Mouse (Mus musculus): ENCODE measurements at regions not wholly inside any gene's neighbourhood (a gene's known extent, or its start where the extent isn't known, plus 50 kb on each side); places are given as distances from the start of the nearest gene placed in this dataset.
"Not testable (repeated sequence)": the region's sequence is repeated elsewhere in the genome, so short reads cannot be mapped to it uniquely, and the experiment has no call there.

DNA sequence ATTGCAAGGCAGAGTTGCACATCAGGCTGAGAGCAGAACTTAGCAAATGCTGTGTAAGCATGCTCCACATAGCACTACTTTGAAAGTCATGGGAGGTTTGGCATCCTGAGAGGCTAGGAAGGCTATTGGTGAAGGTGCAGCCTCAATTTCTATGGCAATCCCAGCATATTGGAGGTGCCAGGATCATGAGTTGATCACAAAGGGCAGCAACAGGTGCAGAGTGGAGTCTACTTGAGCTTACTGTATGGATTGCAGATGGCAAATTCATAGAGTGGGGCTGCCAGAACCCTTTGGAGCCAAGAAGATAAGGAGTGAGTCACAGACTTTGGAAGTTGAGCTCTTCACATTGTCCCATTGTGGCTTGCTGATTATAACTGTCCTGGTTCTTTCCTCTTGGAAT is 75.4 kb upstream of the Asns start:
- Histone ChIP-seq H3K79me2 (replicated peaks; ENCODE audit: control insufficient read depth, insufficient read depth, low read length) (no peaks in the 10 kb centered on the region), H3K36me3 (ENCODE audit: control insufficient read depth, insufficient read depth, low read length) (no peaks in the 10 kb centered on the region), H3K27me3 (ENCODE audit: control insufficient read depth, insufficient read depth, low read length) (no peaks in the 10 kb centered on the region), H3K4me1 (ENCODE audit: control insufficient read depth, insufficient read depth, low read length) (no peaks in the 10 kb centered on the region), H3K27ac (no peak overlapping the region), H3K9ac (ENCODE audit: low read depth, low read length) (no peak overlapping the region), H3K4me3 (no peak overlapping the region)
- peak; percentile 15 to 24 for DNase-seq
- intact Hi-C loops (cut with DNase I): no loop called here
- TF ChIP-seq POLR2A (IDR thresholded peaks at IDR 0.05; ENCODE audit: insufficient read depth, low read depth, low read length) (no peak), CTCF (IDR thresholded peaks at IDR 0.05) (no peak)

DNA sequence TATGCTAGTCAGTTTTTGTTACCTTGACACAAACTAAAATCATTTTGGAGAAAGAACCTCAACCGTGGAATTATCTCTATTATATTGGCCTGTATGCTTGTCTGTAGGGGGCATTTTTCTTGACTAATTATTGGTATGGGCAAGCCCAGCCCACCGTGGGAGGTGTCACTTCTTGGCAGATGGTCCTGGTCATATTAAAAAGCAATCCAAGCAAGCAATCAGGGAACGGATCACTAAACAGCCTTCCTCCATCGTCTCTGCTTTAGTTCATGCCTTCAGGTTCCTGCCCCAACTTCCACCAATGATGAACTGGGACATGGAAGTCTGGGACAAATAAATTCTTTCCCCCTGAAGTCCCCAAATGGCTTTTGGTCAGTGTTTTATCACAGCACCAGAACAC is 74.6 kb upstream of the Asns start:
- H3K79me2 ChIP-seq (replicated peaks; ENCODE audit: control insufficient read depth, insufficient read depth, low read length): no peaks in the 10 kb centered on the region
- intact Hi-C loops (cut with DNase I): no loop called here
- H3K4me1 ChIP-seq (ENCODE audit: control insufficient read depth, insufficient read depth, low read length): no peaks in the 10 kb centered on the region
- no peak for DNase-seq
- 77% methylated on average over 4 of the region's 4 CpGs for WGBS
- no peak for TF ChIP-seq CTCF (IDR thresholded peaks at IDR 0.05)
- TF ChIP-seq POLR2A (IDR thresholded peaks at IDR 0.05; ENCODE audit: insufficient read depth, low read depth, low read length): no peak
- no peak for TF ChIP-seq EP300 (IDR thresholded peaks at IDR 0.05; ENCODE audit: insufficient read depth, low read depth, low read length)
- no peaks in the 10 kb centered on the region for H3K36me3 ChIP-seq (ENCODE audit: control insufficient read depth, insufficient read depth, low read length)
- no peak overlapping the region for H3K4me3 ChIP-seq
- no peaks in the 10 kb centered on the region for H3K27me3 ChIP-seq (ENCODE audit: control insufficient read depth, insufficient read depth, low read length)
- H3K9ac ChIP-seq (ENCODE audit: low read depth, low read length): no peak overlapping the region
- no peak overlapping the region for H3K27ac ChIP-seq

DNA sequence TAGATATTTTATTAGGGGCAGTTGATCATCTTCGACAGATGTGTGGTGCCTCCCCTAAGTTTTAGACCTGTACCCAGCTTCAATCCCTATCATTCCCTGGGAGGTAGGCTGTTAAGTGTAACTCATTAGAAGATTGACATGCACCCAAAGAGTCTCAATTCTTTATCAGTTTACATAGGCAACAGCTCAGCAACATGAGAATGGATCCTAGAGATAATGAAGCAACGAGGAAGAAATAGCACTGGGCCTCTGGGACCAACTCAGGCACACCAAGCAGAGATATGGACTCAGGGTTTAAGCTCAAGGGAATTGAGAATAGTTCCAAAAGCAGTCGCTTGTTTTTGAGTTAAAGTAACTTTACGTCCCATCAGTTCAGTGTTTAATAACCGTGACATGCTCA is 66.3 kb upstream of the Asns start:
- no peak overlapping the region for H3K9ac ChIP-seq (ENCODE audit: low read depth, low read length)
- no peaks in the 10 kb centered on the region for H3K27me3 ChIP-seq (ENCODE audit: control insufficient read depth, insufficient read depth, low read length)
- 56% methylated on average over 5 of the region's 5 CpGs for WGBS
- H3K27ac ChIP-seq: no peak overlapping the region
- no peak for TF ChIP-seq POLR2A (IDR thresholded peaks at IDR 0.05; ENCODE audit: insufficient read depth, low read depth, low read length)
- no peak for TF ChIP-seq EP300 (IDR thresholded peaks at IDR 0.05; ENCODE audit: insufficient read depth, low read depth, low read length)
- TF ChIP-seq CTCF (IDR thresholded peaks at IDR 0.05): no peak
- H3K79me2 ChIP-seq (replicated peaks; ENCODE audit: control insufficient read depth, insufficient read depth, low read length): no peaks in the 10 kb centered on the region
- H3K4me3 ChIP-seq: no peak overlapping the region
- no peaks in the 10 kb centered on the region for H3K36me3 ChIP-seq (ENCODE audit: control insufficient read depth, insufficient read depth, low read length)
- intact Hi-C loops (cut with DNase I): no loop called here
- no peak for DNase-seq
- H3K4me1 ChIP-seq (ENCODE audit: control insufficient read depth, insufficient read depth, low read length): no peaks in the 10 kb centered on the region

DNA sequence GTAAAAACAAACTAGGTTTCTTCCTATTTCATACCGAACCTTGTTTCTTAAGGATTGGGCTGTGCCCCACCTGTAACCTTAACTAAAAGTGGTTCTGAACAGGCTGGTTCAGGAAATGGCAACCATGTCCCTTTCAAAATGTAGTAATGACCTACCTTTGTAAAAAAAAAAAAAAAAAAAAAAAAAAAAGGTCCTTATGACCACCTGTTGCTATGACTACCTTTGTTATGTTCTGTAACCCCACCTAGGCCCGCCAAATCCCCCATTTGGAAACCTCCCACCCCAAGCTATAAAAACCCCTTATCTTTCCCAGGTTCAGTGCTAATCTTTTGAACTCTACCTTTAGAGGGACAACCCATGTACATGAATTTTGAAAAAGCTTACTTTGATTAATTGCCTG is 60.8 kb upstream of the Asns start:
- no peak for DNase-seq
- TF ChIP-seq CTCF (IDR thresholded peaks at IDR 0.05): no peak
- no peak for TF ChIP-seq POLR2A (IDR thresholded peaks at IDR 0.05; ENCODE audit: insufficient read depth, low read depth, low read length)
- TF ChIP-seq EP300 (IDR thresholded peaks at IDR 0.05; ENCODE audit: insufficient read depth, low read depth, low read length): no peak
- H3K4me1 ChIP-seq (ENCODE audit: control insufficient read depth, insufficient read depth, low read length): no peaks in the 10 kb centered on the region
- no peak overlapping the region for H3K4me3 ChIP-seq
- H3K27me3 ChIP-seq (ENCODE audit: control insufficient read depth, insufficient read depth, low read length): no peaks in the 10 kb centered on the region
- intact Hi-C loops (cut with DNase I): no loop called here
- no peaks in the 10 kb centered on the region for H3K79me2 ChIP-seq (replicated peaks; ENCODE audit: control insufficient read depth, insufficient read depth, low read length)
- no peak overlapping the region for H3K9ac ChIP-seq (ENCODE audit: low read depth, low read length)
- no peak overlapping the region for H3K27ac ChIP-seq
- no peaks in the 10 kb centered on the region for H3K36me3 ChIP-seq (ENCODE audit: control insufficient read depth, insufficient read depth, low read length)
- 84% methylated on average over 2 of the region's 2 CpGs for WGBS

DNA sequence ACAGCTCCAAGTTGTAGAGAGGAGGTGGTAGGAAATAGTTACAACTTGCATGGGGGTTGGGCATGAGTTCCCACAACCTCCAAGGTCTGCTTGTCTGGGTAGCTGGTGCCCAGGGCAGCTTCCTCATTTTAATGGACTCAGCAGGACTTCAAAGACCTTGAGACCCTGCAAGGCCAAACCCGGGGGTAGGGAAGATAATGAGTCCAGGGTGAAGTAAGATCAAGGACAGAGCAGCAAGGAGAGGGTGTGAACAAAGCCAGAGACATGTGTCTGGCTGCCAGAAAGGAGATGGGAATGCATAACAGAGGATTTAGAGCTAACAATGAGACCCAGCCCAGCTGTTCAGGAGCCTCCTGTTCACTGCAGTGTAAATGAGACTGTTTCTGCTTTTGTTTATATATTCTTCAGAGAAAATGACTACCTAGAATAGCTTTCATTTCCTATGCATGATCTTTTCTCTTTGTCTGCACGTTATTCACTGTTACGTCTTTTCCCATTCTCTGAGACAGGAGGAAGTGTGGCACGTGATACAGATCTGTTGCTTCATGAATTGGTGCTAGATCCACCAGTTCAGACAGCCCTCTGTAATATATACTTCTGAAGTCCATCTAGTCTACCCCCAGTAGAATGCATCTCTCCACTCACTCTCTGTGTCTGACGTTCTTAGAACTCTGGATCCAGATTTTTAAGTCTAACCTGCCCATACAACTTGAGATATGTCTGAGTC is 60.0 kb upstream of the Asns start:
- no peak for TF ChIP-seq EP300 (IDR thresholded peaks at IDR 0.05; ENCODE audit: insufficient read depth, low read depth, low read length)
- H3K27ac ChIP-seq: no peak overlapping the region
- no peaks in the 10 kb centered on the region for H3K36me3 ChIP-seq (ENCODE audit: control insufficient read depth, insufficient read depth, low read length)
- no peak overlapping the region for H3K4me3 ChIP-seq
- intact Hi-C loops (cut with DNase I): no loop called here
- DNase-seq: no peak
- no peaks in the 10 kb centered on the region for H3K4me1 ChIP-seq (ENCODE audit: control insufficient read depth, insufficient read depth, low read length)
- 32% methylated on average over 5 of the region's 5 CpGs for WGBS
- no peaks in the 10 kb centered on the region for H3K79me2 ChIP-seq (replicated peaks; ENCODE audit: control insufficient read depth, insufficient read depth, low read length)
- H3K27me3 ChIP-seq (ENCODE audit: control insufficient read depth, insufficient read depth, low read length): no peaks in the 10 kb centered on the region
- no peak overlapping the region for H3K9ac ChIP-seq (ENCODE audit: low read depth, low read length)

DNA sequence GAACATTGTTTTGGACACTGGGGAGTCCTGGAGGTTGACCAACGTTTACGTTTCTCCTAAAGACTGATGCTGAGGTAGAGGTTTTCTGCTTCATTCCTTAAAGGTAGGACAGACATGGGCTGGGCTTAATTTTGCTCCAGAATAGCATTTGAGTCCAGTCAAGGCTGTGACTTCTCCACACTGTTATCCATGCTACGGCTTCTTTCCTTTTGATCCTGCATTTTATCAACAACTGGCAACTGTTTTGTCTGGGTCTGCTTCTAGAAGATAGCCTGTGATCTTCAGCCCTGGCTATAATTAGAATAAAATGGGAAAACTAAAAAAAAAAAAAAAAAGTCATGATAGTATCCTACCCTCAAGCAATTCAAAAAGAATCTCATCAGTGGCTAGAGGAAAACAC is 55.5 kb upstream of the Asns start:
- 56% methylated on average over 3 of the region's 3 CpGs for WGBS

DNA sequence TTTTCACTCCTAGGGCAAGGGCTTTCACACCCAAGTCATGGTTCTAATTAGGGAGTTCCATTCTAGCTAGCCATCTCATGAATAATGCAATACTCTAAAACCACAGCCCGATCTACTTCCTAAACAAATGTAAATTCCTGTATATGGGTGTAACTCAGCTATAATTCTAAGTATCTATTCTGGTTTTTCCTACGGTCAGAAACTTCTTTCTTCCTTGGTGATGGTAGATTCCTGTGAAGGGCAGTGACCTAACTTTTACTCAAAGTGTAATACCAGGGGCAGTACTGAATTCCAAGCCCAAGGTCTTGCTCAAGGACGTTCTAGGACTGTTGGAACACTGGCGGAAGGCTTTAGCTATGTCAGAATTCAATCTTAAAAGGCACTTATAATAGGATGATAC is 51.2 kb upstream of the Asns start:
- H3K79me2 ChIP-seq (replicated peaks; ENCODE audit: control insufficient read depth, insufficient read depth, low read length); H3K4me1 ChIP-seq (ENCODE audit: control insufficient read depth, insufficient read depth, low read length); H3K27ac ChIP-seq; H3K9ac ChIP-seq (ENCODE audit: low read depth, low read length); H3K4me3 ChIP-seq; H3K27me3 ChIP-seq (ENCODE audit: control insufficient read depth, insufficient read depth, low read length); H3K36me3 ChIP-seq (ENCODE audit: control insufficient read depth, insufficient read depth, low read length); DNase-seq; intact Hi-C loops (cut with DNase I): not testable (repeated sequence)
- WGBS: 80% methylated on average over 4 of the region's 4 CpGs

More for the DNA sequence above, 55.5 kb upstream of the Asns start:
- Histone ChIP-seq H3K27ac (no peak overlapping the region), H3K9ac (ENCODE audit: low read depth, low read length) (no peak overlapping the region), H3K4me1 (ENCODE audit: control insufficient read depth, insufficient read depth, low read length) (no peaks in the 10 kb centered on the region), H3K27me3 (ENCODE audit: control insufficient read depth, insufficient read depth, low read length) (no peaks in the 10 kb centered on the region), H3K4me3 (no peak overlapping the region), H3K36me3 (ENCODE audit: control insufficient read depth, insufficient read depth, low read length) (no peaks in the 10 kb centered on the region), H3K79me2 (replicated peaks; ENCODE audit: control insufficient read depth, insufficient read depth, low read length) (no peaks in the 10 kb centered on the region)
- TF ChIP-seq POLR2A (IDR thresholded peaks at IDR 0.05; ENCODE audit: insufficient read depth, low read depth, low read length): no peak
- TF ChIP-seq EP300 (IDR thresholded peaks at IDR 0.05; ENCODE audit: insufficient read depth, low read depth, low read length): no peak
- no peak for TF ChIP-seq CTCF (IDR thresholded peaks at IDR 0.05)
- no peak for DNase-seq
- intact Hi-C loops (cut with DNase I): no loop called here
